Comparison of ENCODE assay signal across 15 mouse cellular contexts in genomic region chr6:34273073-34273472, GRCm38 (mm10).
"Had no signal": no experiment of that assay in that cellular context is flagged by ENCODE, and none has a peak within 500 bp of the region (broad histone marks: within the 10 kb centered on the region; RNA-seq: fewer than 3 reads in every experiment).

No protein-coding gene starts in this region.

- H3K4me1 ChIP-seq: kidney, embryonic 15.5 days; limb, embryonic 15.5 days; liver, embryonic 12.5 days had no signal

- H3K4me3 ChIP-seq: kidney, embryonic 15.5 days; left cerebral cortex, adult 2 months; limb, embryonic 15.5 days; liver, embryonic 12.5 days; midbrain, embryonic 12.5 days; neural tube, embryonic 15.5 days had no signal

- ATAC-seq: liver, embryonic 12.5 days; midbrain, embryonic 16.5 days had no signal

- DNase-seq: kidney, adult 18-20 months; kidney, postnatal 14 days; lung, embryonic 14.5 days; lung, postnatal 10 days; right cerebral cortex, postnatal 4 days; spleen, adult 18-20 months; thymus, adult 18-20 months had no signal

- H3K27ac ChIP-seq: kidney, embryonic 15.5 days; left cerebral cortex, adult 2 months; limb, embryonic 15.5 days; liver, embryonic 12.5 days; macrophage; midbrain, embryonic 12.5 days; neural tube, embryonic 15.5 days had no signal
